Mouse (Mus musculus) liver, embryonic 13.5 days (tissue): Measurements from ENCODE around the gene Snrk. TPM values are rescaled to one million over a fixed set of nuclear protein-coding genes. Genes with fewer than 3 reads are reported as not detected.
A peak's percentile ranks its signal among the peaks of the same experiment; 100 is the strongest.

ENCODE experiments used
- ATAC-seq: fragments of 200-750 bp; cut with Nextera tagmentation; 2 replicates; pipeline ENCODE4 v1.8.0; 2017; ENCODE audit warnings: low read depth, mild to moderate bottlenecking, moderate number of reproducible peaks, moderate library complexity
- DNase-seq: peaks from one replicate; pipeline ENCODE4 v3.0.0; 2022
- H3K27ac ChIP-seq: fragments of 300-500 bp; sonication (generic); 2 replicates; pipeline ENCODE4 v1.5.1; 2015; ENCODE audit warnings: moderate library complexity, mild to moderate bottlenecking, inconsistent platforms
- H3K27me3 ChIP-seq: fragments of 300-500 bp; sonication (generic); 2 replicates; pipeline ENCODE4 v1.6.1; 2015; ENCODE audit warnings: mild to moderate bottlenecking, inconsistent platforms
- H3K36me3 ChIP-seq: fragments of 300-500 bp; sonication (generic); 2 replicates; pipeline ENCODE4 v1.6.1; 2015; ENCODE audit warnings: mild to moderate bottlenecking, inconsistent platforms
- H3K4me1 ChIP-seq: fragments of 300-500 bp; sonication (generic); replicated peaks from 2 replicates; pipeline ENCODE4 v1.6.1; 2015; ENCODE audit warnings: inconsistent platforms
- H3K4me2 ChIP-seq: fragments of 300-500 bp; sonication (generic); 2 replicates; pipeline ENCODE4 v1.6.1; 2015; ENCODE audit warnings: inconsistent platforms, mild to moderate bottlenecking, moderate library complexity
- H3K4me3 ChIP-seq: fragments of 300-500 bp; sonication (generic); replicated peaks from 2 replicates; pipeline ENCODE4 v1.5.1; 2015; ENCODE audit warnings: mild to moderate bottlenecking, inconsistent platforms
- H3K9ac ChIP-seq: fragments of 300-500 bp; sonication (generic); 2 replicates; pipeline ENCODE4 v1.6.1; 2015; ENCODE audit warnings: mild to moderate bottlenecking, inconsistent platforms
- H3K9me3 ChIP-seq: fragments of 300-500 bp; sonication (generic); replicated peaks from 2 replicates; pipeline ENCODE4 v1.6.1; 2016; ENCODE audit warnings: inconsistent platforms
- WGBS: fragments of 180-500 bp; shearing (Covaris S2); methylation state at CpG from one replicate; pipeline ENCODE4 v1.1.7; 2015; ENCODE audit not compliant: insufficient replicate concordance; 5-methylcytosine and 5-hydroxymethylcytosine counted together
- polyA plus RNA-seq: library from polyadenylated mRNA; unstranded; fragments of >200 nt; fragmentation: Nextera tagmentation; extraction: Ambion mirVana; gene quantifications from 2 replicates; pipeline ENCODE4 v1.2.1, GENCODE M21; 2015

The Snrk gene
- polyA plus RNA-seq, 1 experiment from 2014 or later = 14.6 TPM

- DNase-seq (no peak), ATAC-seq (no peak)
- no peak overlapping the region for H3K4me2 ChIP-seq
- H3K4me1 ChIP-seq = peaks cover 9% of the 10 kb centered on the region; the same call in 1 of the 2 replicates
- H3K27ac ChIP-seq = no peak overlapping the region
- H3K9me3 ChIP-seq = no peaks in the 10 kb centered on the region
- H3K27me3 ChIP-seq = no peaks in the 10 kb centered on the region
- H3K9ac ChIP-seq = no peak overlapping the region
- H3K4me3 ChIP-seq = no peak overlapping the region
- 47% methylated on average over 7 of the region's 7 CpGs for WGBS
- no peaks in the 10 kb centered on the region for H3K36me3 ChIP-seq
These were observed 25.9 kb upstream of the Snrk start for GRCm38 (mm10) chr9:122091171-122091570.

DNA sequence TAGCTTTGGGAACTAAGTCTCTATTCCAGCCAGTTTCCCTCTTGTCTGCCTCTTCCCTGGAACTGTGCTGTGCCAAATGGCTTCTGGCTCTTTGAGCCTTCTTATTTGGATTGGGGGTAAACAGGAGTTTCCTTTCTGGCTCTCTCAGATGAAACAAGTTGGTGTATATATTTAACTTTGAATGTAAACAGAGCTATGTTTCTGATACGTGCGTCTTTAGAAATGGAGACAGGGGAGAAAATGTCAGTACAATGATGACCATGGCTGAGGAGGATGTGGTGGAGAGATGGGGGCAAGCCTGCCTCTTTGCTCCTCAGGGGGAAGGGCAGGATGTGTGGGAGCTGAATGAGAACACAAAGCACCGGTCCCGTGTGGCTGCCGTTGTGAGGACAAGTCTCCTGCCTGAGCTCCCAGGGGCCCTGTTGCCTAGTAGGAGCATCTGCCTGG lies 25.3 kb upstream of the Snrk start:
- WGBS = 38% methylated on average over 5 of the region's 5 CpGs
- no peak for DNase-seq
- Histone ChIP-seq H3K4me2 (no peak overlapping the region), H3K27me3 (no peaks in the 10 kb centered on the region), H3K27ac (no peak overlapping the region), H3K9me3 (no peaks in the 10 kb centered on the region), H3K4me1 (peaks cover 9% of the 10 kb centered on the region; the same call in 1 of the 2 replicates), H3K4me3 (no peak overlapping the region), H3K36me3 (no peaks in the 10 kb centered on the region), H3K9ac (no peak overlapping the region)
- ATAC-seq = no peak

DNA sequence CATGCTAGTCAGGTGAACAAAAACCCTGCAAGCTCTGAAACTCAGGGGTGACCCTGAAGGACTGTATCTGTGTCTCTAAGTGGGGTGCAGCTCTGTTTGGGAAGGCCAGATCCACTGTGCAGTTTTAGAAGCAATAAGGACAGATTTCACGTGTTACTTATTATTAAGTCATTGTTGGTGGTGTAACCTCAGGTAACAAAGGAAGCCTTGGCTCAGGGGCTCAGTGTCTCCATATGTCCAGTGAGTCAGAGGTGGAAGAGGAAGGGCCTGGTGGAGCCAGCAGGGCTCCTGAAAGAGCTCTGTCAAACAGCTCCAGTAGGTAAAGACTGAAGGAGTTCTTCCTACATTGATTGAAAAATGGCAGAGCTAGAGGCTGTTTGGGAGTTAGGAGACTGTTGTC lies 22.9 kb upstream of the Snrk start:
- no peak overlapping the region for H3K4me2 ChIP-seq
- no peak overlapping the region for H3K27ac ChIP-seq
- H3K4me3 ChIP-seq = no peak overlapping the region
- no peak overlapping the region for H3K9ac ChIP-seq
- ATAC-seq (no peak), DNase-seq (no peak)
- H3K36me3 ChIP-seq = no peaks in the 10 kb centered on the region
- H3K4me1 ChIP-seq = peaks cover 18% of the 10 kb centered on the region
- no peaks in the 10 kb centered on the region for H3K9me3 ChIP-seq
- H3K27me3 ChIP-seq = no peaks in the 10 kb centered on the region
- WGBS = 47% methylated on average over 1 of the region's 1 CpGs

DNA sequence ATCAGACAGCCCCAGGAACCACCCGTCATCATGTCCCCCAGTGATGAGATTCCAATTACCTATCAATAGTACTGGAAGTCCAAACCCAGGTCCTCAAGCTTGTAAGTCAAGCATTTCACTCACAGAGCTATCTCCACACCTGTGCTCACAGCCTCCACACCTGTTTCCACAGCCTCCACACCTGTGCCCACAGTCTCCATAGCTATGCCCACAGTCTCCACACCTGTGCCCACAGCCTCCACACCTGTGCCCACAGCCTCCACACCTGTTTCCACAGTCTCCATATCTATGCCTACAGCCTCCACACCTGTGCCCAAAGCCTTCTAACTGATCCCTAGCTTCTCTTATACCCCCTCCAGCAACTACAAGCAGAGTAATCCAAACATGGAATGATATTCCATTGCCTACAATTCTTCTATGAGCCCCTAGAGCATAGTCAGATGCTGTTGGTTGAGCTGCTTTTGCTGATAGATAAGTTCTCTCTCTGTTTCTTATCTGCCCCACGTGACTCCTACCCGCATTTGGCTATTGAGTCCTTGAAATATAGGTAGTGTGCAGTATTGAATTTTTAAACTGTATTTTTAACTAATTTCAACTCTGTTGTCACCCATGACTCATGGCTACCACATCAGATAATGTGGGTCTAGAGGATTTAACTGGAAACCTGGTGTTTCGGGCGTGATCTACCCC lies 20.1 kb upstream of the Snrk start:
- H3K9ac ChIP-seq = no peak overlapping the region
- no peaks in the 10 kb centered on the region for H3K36me3 ChIP-seq
- no peak overlapping the region for H3K27ac ChIP-seq
- H3K27me3 ChIP-seq = no peaks in the 10 kb centered on the region
- DNase-seq = no peak
- H3K9me3 ChIP-seq = no peaks in the 10 kb centered on the region
- 59% methylated on average over 5 of the region's 5 CpGs for WGBS
- no peak overlapping the region for H3K4me3 ChIP-seq
- ATAC-seq = no peak
- no peak overlapping the region for H3K4me2 ChIP-seq
- peaks cover 10% of the 10 kb centered on the region for H3K4me1 ChIP-seq

DNA sequence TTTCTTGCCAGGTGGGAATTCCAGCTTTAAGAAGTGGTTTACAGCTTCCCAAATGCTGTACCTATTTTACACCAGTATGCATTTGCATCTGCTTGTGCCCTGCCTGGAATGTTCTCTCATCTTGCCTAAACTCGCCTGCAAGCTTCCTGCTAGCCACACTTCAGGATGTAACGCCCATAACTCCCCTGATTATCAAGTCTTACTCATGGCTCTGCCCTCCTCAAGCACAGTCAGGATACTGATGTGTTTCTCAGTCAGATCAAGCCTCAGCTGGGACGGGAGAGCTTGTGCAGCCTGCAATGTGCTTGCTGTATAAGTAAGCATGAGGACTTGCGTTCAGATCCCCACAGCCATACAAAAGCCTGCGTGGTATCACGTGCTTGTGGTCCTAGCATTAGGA lies 19.5 kb upstream of the Snrk start:
- DNase-seq = no peak
- Histone ChIP-seq H3K4me1 (peaks cover 13% of the 10 kb centered on the region), H3K4me2 (no peak overlapping the region), H3K27ac (no peak overlapping the region), H3K9me3 (no peaks in the 10 kb centered on the region), H3K36me3 (no peaks in the 10 kb centered on the region), H3K27me3 (no peaks in the 10 kb centered on the region), H3K9ac (no peak overlapping the region), H3K4me3 (no peak overlapping the region)
- no peak for ATAC-seq
- WGBS = 39% methylated on average over 6 of the region's 6 CpGs

GRCm38 (mm10) chr9:122100584-122101127 lies 16.4 kb upstream of the Snrk start:
- 0 out of 2 replicates have a peak, but pooled peaks cover 5% of the 10 kb centered on the region for H3K27me3 ChIP-seq
- no peak overlapping the region for H3K27ac ChIP-seq
- ATAC-seq (no peak), DNase-seq (no peak)
- no peaks in the 10 kb centered on the region for H3K36me3 ChIP-seq
- no peak overlapping the region for H3K9ac ChIP-seq
- peaks cover 36% of the 10 kb centered on the region for H3K4me1 ChIP-seq
- H3K4me3 ChIP-seq = no peak overlapping the region
- H3K4me2 ChIP-seq = no peak overlapping the region
- no peaks in the 10 kb centered on the region for H3K9me3 ChIP-seq

DNA sequence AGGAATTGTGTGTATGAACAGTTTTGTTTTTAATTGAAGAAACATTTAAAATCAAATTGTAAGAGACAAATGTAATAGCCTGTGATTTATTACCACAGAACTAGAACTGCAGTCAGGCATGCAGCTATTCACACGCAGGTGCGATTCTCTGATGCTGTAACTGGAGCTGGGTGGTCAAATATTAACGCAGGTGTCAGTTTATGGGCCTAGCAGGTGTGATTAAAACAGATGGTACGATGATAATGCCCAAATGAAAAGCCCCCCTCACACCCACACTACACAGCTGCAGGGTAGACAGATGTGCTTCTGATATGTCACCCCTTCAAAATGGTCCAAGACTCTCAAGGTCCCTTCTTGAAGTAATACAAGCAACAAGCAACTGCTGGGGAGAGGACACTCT lies 15.9 kb upstream of the Snrk start:
- WGBS = 63% methylated on average over 4 of the region's 4 CpGs
- H3K4me2 ChIP-seq = no peak overlapping the region
- H3K36me3 ChIP-seq = no peaks in the 10 kb centered on the region
- no peak overlapping the region for H3K9ac ChIP-seq
- H3K27ac ChIP-seq = no peak overlapping the region
- H3K27me3 ChIP-seq = 0 out of 2 replicates have a peak, but pooled peaks cover 5% of the 10 kb centered on the region
- no peak for DNase-seq
- H3K9me3 ChIP-seq = no peaks in the 10 kb centered on the region
- H3K4me1 ChIP-seq = peaks cover 36% of the 10 kb centered on the region
- no peak for ATAC-seq
- H3K4me3 ChIP-seq = no peak overlapping the region

DNA sequence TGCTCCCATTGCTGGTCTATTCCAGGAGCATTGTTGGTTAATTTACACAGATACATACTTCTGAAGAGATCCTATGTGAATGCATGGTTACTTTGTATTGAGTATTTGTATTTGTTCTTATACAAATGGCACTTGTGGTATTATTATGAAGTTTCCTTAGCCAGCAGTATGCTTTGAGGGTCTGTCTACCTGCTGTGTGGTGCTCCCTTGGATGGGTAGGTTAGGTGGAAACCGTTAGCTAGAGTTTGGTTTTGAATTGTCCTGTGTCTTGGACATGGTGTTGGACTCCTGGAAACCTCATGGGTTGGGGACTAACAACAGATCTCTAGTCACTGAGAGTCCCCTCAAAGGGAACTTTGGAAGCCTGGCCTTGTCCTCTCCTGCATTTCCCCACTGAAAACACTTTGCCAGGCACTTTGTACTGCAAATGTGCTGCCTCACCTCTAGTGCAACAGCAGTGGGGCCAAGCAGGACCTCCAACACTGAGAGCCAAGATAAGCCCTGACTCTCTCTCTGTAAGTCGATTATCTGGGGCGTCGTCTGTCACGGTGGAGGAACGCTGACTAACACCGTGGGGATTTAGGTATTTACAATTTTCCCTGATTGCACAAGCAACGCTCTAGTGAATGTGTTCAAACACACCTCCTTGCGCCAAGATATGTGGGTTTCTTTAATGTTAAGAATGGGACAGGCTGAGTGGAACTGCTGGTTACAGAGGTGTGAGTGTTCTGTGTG lies 13.3 kb upstream of the Snrk start:
- H3K27me3 ChIP-seq = peaks cover 12% of the 10 kb centered on the region; the same call in 1 of the 2 replicates
- peak overlapping the region; percentile 44 for H3K4me2 ChIP-seq
- H3K4me3 ChIP-seq = no peak overlapping the region
- 20% methylated on average over 9 of the region's 9 CpGs for WGBS
- H3K36me3 ChIP-seq = no peaks in the 10 kb centered on the region
- ATAC-seq (peak; percentile 100), DNase-seq (peak; percentile 70)
- H3K27ac ChIP-seq = peak overlapping the region; percentile 86
- H3K4me1 ChIP-seq = peaks cover 30% of the 10 kb centered on the region
- peak overlapping the region; percentile 18; the same call in 1 of the 2 replicates for H3K9ac ChIP-seq
- no peaks in the 10 kb centered on the region for H3K9me3 ChIP-seq

DNA sequence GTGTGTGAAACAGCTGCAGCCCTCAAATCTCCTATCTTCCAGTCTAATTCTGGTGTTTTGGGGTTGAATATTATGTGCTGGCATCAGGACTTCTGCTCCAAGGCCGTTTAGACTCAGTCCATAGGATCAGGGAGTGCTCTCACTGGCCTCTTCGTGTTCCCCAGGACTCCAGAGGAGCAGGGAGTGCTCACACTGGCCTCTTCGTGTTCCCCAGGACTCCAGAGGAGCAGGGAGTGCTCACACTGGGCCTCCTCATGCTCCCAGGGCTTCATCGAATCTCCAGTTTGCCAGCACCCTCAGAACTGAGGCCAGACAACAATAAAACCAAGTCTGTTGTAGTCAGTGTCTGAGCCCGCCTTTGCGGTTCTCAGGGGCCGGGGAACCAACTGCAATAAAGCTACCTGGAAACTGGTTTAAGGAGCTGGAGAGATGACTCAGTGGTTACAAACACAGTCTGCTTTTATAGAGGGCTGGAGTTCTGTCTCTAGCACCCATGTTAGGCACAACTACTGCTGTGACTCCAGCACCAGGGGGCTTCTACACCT lies 12.7 kb upstream of the Snrk start:
- H3K27ac ChIP-seq = peak overlapping the region; percentile 58
- ATAC-seq = peak; percentile 53

GRCm38 (mm10) chr9:122107701-122108375 lies 9.2 kb upstream of the Snrk start:
- Histone ChIP-seq H3K4me2 (no peak overlapping the region), H3K9me3 (no peaks in the 10 kb centered on the region), H3K4me1 (peaks cover 24% of the 10 kb centered on the region), H3K27me3 (peaks cover 12% of the 10 kb centered on the region; the same call in 1 of the 2 replicates), H3K9ac (no peak overlapping the region), H3K27ac (no peak overlapping the region), H3K36me3 (no peaks in the 10 kb centered on the region), H3K4me3 (no peak overlapping the region)
- DNase-seq (no peak), ATAC-seq (no peak)
- WGBS = 47% methylated on average over 7 of the region's 7 CpGs

More for the DNA sequence above, 12.7 kb upstream of the Snrk start:
- peak overlapping the region; percentile 44 for H3K4me2 ChIP-seq
- H3K9me3 ChIP-seq = no peaks in the 10 kb centered on the region
- no peak for DNase-seq
- H3K4me1 ChIP-seq = peaks cover 30% of the 10 kb centered on the region
- H3K4me3 ChIP-seq = no peak overlapping the region
- peak overlapping the region; percentile 18; the same call in 1 of the 2 replicates for H3K9ac ChIP-seq
- H3K27me3 ChIP-seq = peaks cover 12% of the 10 kb centered on the region; the same call in 1 of the 2 replicates
- no peaks in the 10 kb centered on the region for H3K36me3 ChIP-seq
- 50% methylated on average over 7 of the region's 7 CpGs for WGBS
